Mouse (Mus musculus): Measurements from ENCODE around the gene Itpkb. TPM values are rescaled to one million over a fixed set of nuclear protein-coding genes. Genes with fewer than 3 reads are reported as not detected.
A peak's percentile ranks its signal among the peaks of the same experiment; 100 is the strongest.

Itpkb gene
- polyA plus RNA-seq, 1 experiment from 2014 or later, result 63.0 TPM

DNA sequence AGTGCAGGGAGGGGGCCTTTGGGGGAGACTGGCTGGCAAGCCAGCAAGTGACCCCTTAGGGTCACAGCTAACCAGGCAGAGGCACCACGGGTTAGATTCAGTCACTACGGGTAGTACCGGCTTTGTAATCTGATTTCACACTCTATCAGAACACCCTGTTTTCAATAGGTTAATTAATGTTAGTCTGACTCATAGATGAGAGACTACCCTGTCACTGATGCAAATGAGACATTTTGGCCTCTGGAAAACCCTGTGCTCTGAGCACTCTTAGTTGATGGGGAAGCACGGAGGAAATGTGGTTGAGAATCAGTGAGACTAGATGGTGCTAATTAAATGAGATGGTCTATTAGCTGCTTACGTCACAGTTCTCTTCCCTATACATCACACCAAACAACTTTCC is 26.7 kb upstream of the Itpkb start:
- peak overlapping the region; percentile 78 for H3K27ac ChIP-seq
- H3K79me2 ChIP-seq (ENCODE audit: inconsistent target), result no peaks in the 10 kb centered on the region
- H3K36me3 ChIP-seq (ENCODE audit: inconsistent target), result no peaks in the 10 kb centered on the region
- no peak overlapping the region for H3K4me3 ChIP-seq (ENCODE audit: inconsistent target)
- WGBS (ENCODE audit: missing documents), result 85% methylated on average over 5 of the region's 5 CpGs

DNA sequence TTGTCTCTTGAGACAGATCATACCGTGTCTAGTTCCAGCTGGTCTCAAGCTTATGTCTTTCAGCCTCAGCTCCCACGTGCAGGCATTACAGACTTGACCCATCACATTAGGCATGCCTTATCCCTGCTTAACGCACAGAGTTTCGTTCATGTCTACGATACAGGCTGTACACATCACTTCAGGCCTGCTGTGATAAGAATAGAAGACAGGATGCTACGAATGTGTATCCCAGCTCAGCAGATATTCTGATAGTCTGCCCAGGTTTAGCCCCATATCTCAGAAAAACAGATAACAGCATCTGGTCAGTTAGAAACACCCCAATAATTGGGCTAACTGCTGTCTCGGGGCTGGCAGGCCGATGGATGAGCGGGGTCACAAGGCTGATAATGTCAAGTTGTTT is 23.4 kb upstream of the Itpkb start:
- H3K36me3 ChIP-seq (ENCODE audit: inconsistent target), result no peaks in the 10 kb centered on the region
- no peaks in the 10 kb centered on the region for H3K79me2 ChIP-seq (ENCODE audit: inconsistent target)
- no peak overlapping the region for H3K4me3 ChIP-seq (ENCODE audit: inconsistent target)
- no peak overlapping the region for H3K27ac ChIP-seq
- 89% methylated on average over 9 of the region's 9 CpGs for WGBS (ENCODE audit: missing documents)

DNA sequence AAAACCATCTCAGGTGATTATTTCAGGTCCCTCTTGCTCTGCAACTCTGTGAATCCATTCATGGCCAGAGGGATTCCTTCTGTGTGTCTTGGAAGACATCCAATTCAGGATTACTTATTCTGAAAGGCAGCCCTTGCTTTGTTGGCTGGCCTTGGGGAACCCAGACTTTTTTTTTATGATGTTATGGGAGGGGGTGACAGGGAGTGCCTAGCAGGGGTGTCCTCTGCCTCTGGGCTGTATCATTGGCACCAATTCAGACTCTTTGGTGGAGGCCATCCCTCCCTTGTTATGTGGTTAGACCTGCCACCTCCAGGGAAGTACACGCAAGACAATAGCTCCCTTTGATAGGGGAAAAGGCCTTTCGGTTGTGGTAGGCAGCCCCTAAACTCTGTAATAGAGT is 22.6 kb upstream of the Itpkb start:
- no peak overlapping the region for H3K4me3 ChIP-seq (ENCODE audit: inconsistent target)
- H3K79me2 ChIP-seq (ENCODE audit: inconsistent target), result no peaks in the 10 kb centered on the region
- WGBS (ENCODE audit: missing documents), result 90% methylated on average over 2 of the region's 2 CpGs
- H3K36me3 ChIP-seq (ENCODE audit: inconsistent target), result no peaks in the 10 kb centered on the region
- no peak overlapping the region for H3K27ac ChIP-seq

DNA sequence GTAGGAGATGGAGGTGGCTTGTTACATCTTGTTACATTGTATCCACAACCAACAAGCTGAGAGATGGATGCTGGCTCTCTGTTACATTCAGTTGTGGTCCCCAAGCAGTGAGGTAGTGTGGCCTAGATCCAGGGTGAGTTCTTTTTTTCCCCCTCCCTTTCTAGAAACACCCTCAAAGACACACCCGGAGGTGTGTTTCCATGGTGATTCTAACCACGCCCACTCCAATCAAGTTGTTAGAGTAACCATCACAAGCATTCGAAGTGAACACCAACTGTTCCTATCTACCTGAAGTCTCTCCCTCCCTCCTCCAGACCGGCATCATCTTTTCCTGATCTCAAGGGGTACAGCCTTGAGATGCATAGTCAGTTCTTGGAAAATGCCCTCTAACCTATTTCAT is 21.4 kb upstream of the Itpkb start:
- H3K36me3 ChIP-seq (ENCODE audit: inconsistent target), result no peaks in the 10 kb centered on the region
- no peak overlapping the region for H3K27ac ChIP-seq
- 89% methylated on average over 4 of the region's 4 CpGs for WGBS (ENCODE audit: missing documents)
- H3K4me3 ChIP-seq (ENCODE audit: inconsistent target), result no peak overlapping the region
- H3K79me2 ChIP-seq (ENCODE audit: inconsistent target), result no peaks in the 10 kb centered on the region

DNA sequence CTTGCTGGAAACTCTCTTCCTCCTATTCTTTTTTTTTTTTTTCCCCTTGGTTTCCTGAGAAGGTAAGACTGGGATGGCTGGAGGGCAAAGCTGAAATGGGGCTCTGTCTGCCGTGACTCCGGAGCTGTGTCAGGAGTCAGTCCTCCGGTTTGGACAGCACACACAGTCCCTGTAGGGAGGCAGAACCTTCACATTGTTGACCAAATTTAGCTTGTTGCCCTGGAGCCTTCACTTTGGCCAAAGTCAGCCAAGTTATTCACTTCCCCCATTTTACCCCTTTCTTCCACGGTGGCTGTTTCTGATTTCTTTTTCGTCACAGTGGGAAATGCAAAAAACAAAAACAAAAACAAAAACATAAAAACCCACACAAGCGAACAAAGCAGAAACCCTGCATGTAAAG is 18.0 kb upstream of the Itpkb start:
- no peak overlapping the region for H3K4me3 ChIP-seq (ENCODE audit: inconsistent target)
- WGBS (ENCODE audit: missing documents), result 75% methylated on average over 6 of the region's 6 CpGs
- no peaks in the 10 kb centered on the region for H3K36me3 ChIP-seq (ENCODE audit: inconsistent target)
- H3K27ac ChIP-seq, result no peak overlapping the region
- H3K79me2 ChIP-seq (ENCODE audit: inconsistent target), result no peaks in the 10 kb centered on the region

DNA sequence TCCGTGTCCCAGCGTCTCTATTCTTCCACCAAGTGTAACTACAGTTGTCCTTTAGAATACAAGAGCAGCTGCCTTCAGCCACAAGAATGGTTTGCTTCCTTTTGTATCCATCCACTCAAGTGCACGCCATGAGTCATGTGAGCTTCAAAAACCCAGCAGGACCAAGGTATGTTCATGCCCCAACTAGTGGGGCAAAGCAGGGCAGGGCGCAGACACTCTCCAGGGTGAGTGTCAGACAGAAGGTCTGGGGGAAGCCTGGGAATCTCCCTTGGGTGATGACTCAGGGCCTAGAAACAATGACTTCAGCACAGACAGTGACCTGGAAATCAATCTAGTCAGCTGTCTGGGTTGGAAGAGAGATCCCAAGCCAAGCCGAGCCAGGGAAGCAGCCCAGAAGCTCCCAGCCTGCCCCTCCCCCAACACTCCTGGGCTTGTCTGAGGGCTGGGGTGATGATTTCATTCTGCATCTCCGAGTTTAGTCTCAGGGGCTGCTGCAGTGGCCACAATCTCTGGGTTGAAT is 17.4 kb upstream of the Itpkb start:
- 75% methylated on average over 6 of the region's 6 CpGs for WGBS (ENCODE audit: missing documents)
- Histone ChIP-seq H3K79me2 (ENCODE audit: inconsistent target) (no peaks in the 10 kb centered on the region), H3K36me3 (ENCODE audit: inconsistent target) (no peaks in the 10 kb centered on the region), H3K27ac (no peak overlapping the region), H3K4me3 (ENCODE audit: inconsistent target) (no peak overlapping the region)

DNA sequence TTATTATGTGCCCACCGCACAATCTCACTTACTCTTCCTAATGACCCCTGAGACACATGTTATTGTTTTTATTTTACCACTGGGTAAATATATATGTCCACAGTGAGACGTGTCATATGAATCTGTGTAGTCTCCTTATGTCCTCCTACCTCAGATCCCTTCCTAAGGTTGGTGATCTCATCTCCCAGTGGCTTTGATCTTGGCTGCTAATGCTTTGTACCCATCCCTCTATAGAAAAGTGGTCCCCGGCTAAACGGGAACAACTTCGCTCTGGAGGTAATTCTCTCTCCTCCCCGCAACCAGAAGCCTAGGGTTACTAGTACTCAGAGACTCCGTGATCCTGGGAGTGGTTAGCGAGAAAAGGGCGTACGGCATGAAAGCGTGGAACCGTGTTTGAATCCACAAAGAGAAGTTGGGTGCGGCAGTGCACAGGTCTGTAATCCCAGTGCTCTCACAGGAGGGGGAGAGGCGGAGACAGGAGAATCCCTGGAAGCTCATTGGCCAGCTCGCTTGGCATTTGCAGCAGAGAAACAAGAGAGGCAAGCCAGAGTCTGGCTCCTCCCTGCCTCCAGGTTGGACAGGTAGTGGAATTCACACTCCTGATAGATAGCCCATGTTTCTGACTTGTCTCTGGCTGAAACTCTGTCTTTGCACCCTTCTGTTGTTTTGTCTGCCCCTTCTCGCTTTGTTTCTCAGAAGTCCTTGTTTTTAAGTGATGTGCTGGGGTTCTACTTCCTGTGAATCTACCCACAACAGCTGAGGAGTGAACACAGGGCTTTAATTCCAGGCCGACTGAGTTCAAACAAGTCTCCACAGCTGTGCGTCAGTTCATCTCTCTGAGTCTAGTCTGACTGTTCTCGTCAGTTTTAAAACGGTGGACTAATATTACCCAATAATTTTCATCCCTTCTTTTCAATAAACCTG is 16.5 kb upstream of the Itpkb start:
- 62% methylated on average over 20 of the region's 20 CpGs for WGBS (ENCODE audit: missing documents)
- H3K36me3 ChIP-seq (ENCODE audit: inconsistent target), result no peaks in the 10 kb centered on the region
- H3K79me2 ChIP-seq (ENCODE audit: inconsistent target), result no peaks in the 10 kb centered on the region
- no peak overlapping the region for H3K4me3 ChIP-seq (ENCODE audit: inconsistent target)
- H3K27ac ChIP-seq, result no peak overlapping the region

DNA sequence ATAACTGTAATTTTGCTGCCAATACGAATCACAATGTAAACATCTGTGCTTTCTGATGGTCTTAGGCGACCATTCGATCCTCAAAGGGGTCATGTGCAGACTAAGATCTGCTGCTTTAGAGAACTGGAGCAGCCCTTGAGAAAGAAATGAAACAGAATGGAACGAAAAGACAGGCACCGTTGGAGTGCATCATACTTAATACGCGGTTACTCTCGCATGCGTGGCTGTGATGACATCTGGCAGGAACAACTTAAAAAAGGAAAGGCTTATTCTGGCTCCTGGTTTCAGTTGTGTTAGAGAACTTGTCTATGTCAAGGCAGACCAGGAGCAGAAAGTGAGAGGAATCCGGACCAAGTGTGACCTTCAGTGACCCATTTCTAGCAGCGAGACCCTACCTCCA is 15.6 kb upstream of the Itpkb start:
- 51% methylated on average over 11 of the region's 11 CpGs for WGBS (ENCODE audit: missing documents)
- H3K36me3 ChIP-seq (ENCODE audit: inconsistent target), result no peaks in the 10 kb centered on the region
- H3K27ac ChIP-seq, result no peak overlapping the region
- H3K79me2 ChIP-seq (ENCODE audit: inconsistent target), result no peaks in the 10 kb centered on the region
- no peak overlapping the region for H3K4me3 ChIP-seq (ENCODE audit: inconsistent target)

DNA sequence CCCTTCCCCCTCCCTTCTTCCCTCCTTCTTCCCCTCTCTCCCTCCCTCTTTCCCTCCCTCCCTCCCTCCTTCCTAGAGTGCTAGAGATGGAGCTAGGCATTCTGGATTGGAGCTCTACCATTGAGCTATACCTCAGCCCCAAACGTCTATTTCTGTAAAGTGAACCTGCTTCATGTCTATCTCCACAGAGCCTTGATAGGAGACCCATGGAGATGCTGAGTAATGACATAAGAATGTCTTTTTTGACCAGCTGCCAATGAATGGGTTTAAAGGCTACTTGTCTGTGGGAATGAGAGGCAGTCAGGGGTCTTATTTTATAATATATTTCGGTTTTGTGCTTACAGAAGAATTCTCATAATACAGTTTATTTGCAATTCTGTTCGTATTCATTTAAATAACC is 15.2 kb upstream of the Itpkb start:
- 98% methylated on average over 3 of the region's 3 CpGs for WGBS (ENCODE audit: missing documents)
- no peak overlapping the region for H3K4me3 ChIP-seq (ENCODE audit: inconsistent target)
- H3K36me3 ChIP-seq (ENCODE audit: inconsistent target), result no peaks in the 10 kb centered on the region
- H3K79me2 ChIP-seq (ENCODE audit: inconsistent target), result no peaks in the 10 kb centered on the region
- no peak overlapping the region for H3K27ac ChIP-seq

DNA sequence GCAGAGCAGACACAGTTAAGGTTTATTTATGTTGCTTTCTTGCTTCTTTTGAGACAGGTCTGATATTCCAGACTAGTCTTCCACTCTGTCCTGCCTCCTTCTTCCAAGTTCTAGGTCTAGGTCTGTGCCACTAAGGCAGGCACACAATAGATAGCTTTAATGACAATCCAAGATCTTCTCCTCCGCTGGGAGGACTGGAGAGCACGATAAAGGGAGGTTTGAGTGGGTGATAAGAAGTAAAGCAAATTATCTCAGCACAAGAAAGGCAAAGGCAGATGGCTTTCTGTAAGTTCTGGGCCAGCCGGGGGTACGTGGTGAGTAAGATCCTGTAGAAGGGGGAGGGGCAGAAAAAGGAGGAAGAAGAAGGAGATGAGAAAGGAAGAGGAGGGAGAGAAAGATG is 12.8 kb upstream of the Itpkb start:
- H3K27ac ChIP-seq, result no peak overlapping the region
- 71% methylated on average over 3 of the region's 4 CpGs for WGBS (ENCODE audit: missing documents)
- no peaks in the 10 kb centered on the region for H3K36me3 ChIP-seq (ENCODE audit: inconsistent target)
- H3K4me3 ChIP-seq (ENCODE audit: inconsistent target), result no peak overlapping the region
- H3K79me2 ChIP-seq (ENCODE audit: inconsistent target), result no peaks in the 10 kb centered on the region

DNA sequence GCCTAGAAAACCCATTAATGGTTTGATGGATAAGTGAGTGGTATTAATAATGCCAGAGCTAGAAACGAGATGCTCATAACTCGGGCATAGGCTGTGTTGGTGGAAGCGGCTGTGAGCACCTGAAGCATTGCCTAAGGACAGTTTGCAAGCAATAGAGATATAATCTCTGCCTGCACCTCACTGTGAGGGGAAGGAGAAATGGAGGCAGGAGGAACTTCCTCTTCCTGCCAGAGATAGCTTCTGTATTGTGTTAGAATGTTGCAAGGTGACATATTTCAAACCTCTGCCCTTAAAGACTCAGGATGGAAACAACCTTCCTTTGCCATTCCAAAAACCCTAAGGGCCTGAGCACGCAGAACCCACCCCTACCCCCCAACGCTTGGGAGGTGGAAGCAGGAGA is 11.9 kb upstream of the Itpkb start:
- WGBS (ENCODE audit: missing documents), result 41% methylated on average over 5 of the region's 5 CpGs
- H3K27ac ChIP-seq, result no peak overlapping the region
- H3K79me2 ChIP-seq (ENCODE audit: inconsistent target), result no peaks in the 10 kb centered on the region
- H3K36me3 ChIP-seq (ENCODE audit: inconsistent target), result no peaks in the 10 kb centered on the region
- no peak overlapping the region for H3K4me3 ChIP-seq (ENCODE audit: inconsistent target)

DNA sequence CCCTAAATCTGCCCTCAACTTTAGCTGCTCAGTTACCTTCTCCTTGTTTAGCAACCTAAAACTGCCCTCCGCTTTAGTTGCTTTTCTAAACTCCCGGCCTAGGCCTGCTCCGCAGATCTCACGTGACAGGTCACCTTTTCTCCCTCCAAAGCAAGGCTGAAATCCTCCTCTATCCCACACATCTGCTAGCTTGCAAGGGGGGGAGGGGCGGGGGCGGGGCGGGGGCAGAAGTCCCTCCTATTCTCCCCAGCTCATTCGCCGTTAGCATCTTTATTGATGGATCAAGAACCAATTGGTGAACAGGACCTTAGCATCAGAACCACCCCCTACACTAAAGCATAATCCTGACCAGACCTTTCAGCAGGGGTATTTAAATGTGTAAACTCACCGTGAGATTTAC is 10.4 kb upstream of the Itpkb start:
- H3K4me3 ChIP-seq (ENCODE audit: inconsistent target), result no peak overlapping the region
- no peaks in the 10 kb centered on the region for H3K36me3 ChIP-seq (ENCODE audit: inconsistent target)
- H3K27ac ChIP-seq, result no peak overlapping the region
- no peaks in the 10 kb centered on the region for H3K79me2 ChIP-seq (ENCODE audit: inconsistent target)
- 87% methylated on average over 8 of the region's 10 CpGs for WGBS (ENCODE audit: missing documents)

DNA sequence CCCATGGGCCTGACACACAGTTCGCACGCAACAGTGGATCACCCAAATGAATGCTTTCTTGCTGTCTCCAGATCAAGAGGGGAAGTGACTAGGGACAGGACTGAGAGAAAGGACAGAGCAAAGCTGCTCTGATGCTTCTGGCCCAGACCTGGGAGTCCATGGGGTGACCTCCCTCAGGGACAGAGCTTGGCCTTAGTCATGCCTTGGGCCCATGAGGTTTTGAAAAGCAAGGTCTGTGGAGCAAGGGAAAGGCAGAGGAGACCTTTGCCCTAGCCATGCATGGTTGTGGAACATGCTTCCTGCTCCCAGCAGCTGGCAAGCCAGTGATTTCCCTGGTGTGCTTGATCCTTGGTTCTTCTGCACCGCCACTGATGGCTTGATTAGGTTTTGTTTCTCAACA is 7.4 kb upstream of the Itpkb start:
- H3K27ac ChIP-seq, result no peak overlapping the region
- WGBS (ENCODE audit: missing documents), result 97% methylated on average over 3 of the region's 3 CpGs
- H3K79me2 ChIP-seq (ENCODE audit: inconsistent target), result no peaks in the 10 kb centered on the region
- H3K36me3 ChIP-seq (ENCODE audit: inconsistent target), result no peaks in the 10 kb centered on the region
- H3K4me3 ChIP-seq (ENCODE audit: inconsistent target), result no peak overlapping the region

DNA sequence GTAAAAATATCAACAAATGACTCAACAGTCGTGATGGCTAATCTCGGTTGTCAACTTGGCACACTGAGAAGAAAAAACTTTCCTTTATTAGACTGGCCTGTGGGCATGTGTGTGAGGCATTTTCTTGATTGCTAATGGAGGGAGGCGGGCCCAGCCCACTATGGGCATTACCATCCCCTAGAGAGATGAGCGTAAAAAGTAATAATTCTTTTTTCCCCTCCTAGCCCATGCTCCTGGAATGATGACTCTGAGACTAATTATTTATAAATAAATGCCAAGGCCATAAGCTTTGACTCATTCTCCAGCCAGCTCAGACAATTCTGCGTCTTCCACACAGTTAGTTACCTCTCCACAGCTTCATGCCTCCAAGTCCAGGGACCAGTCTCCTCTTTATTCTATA is 6.8 kb upstream of the Itpkb start:
- Histone ChIP-seq H3K4me3 (ENCODE audit: inconsistent target) (no peak overlapping the region), H3K36me3 (ENCODE audit: inconsistent target) (no peaks in the 10 kb centered on the region), H3K79me2 (ENCODE audit: inconsistent target) (no peaks in the 10 kb centered on the region), H3K27ac (no peak overlapping the region)
- 87% methylated on average over 5 of the region's 5 CpGs for WGBS (ENCODE audit: missing documents)

DNA sequence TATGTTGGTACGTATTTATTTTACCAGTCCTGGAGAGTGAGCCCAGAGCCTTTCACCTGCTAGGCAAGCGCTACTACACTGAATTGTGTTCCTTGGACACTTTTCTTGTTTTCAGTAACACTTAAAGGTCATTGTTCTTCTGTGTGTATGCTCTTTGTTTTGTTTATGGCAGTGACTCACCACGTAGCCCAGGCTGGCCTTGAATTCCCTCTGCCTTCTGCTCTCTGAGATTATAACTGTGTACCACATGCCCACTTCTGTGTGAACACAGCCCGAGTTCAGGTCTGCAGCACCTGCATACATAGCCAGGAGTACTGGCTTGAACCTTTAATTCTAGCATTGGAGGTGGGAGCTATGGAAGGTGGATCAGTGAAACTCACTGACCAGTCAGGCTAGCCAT is 6.0 kb upstream of the Itpkb start:
- Histone ChIP-seq H3K4me3 (ENCODE audit: inconsistent target) (no peak overlapping the region), H3K27ac (no peak overlapping the region), H3K79me2 (ENCODE audit: inconsistent target) (no peaks in the 10 kb centered on the region), H3K36me3 (ENCODE audit: inconsistent target) (no peaks in the 10 kb centered on the region)
- 100% methylated on average over 4 of the region's 4 CpGs for WGBS (ENCODE audit: missing documents)
